Mouse (Mus musculus) kidney, postnatal 10 days (tissue): ENCODE measurements around the gene Hipk1.
A peak's percentile ranks its signal among the peaks of the same experiment; 100 is the strongest.
"Not testable (repeated sequence)": the region's sequence is repeated elsewhere in the genome, so short reads cannot be mapped to it uniquely, and the experiment has no call there.

Experiments used
- DNase-seq: peaks from one replicate; pipeline ENCODE4 v3.0.0; 2021; ENCODE audit warnings: mixed read lengths

Gene Hipk1

GRCm38 (mm10) chr3:103791230-103792110, at the start of gene Hipk1:
TSS of gene Hipk1 (minus strand) at chr3:103791563.
- DNase-seq: peak; percentile 96

- not testable (repeated sequence) for DNase-seq
Observed at GRCm38 (mm10) chr3:103840946-103841345, 49.6 kb upstream of the Hipk1 start.

- not testable (repeated sequence) for DNase-seq
Observed at GRCm38 (mm10) chr3:103840195-103840594, 48.8 kb upstream of the Hipk1 start.

GRCm38 (mm10) chr3:103839711-103840110, 48.3 kb upstream of the Hipk1 start:
- DNase-seq: no peak

- no peak for DNase-seq
Observed at GRCm38 (mm10) chr3:103836453-103836852, 45.1 kb upstream of the Hipk1 start.

GRCm38 (mm10) chr3:103835951-103836310, 44.6 kb upstream of the Hipk1 start:
- no peak for DNase-seq

- no peak for DNase-seq
Observed at GRCm38 (mm10) chr3:103835272-103835950, 44.0 kb upstream of the Hipk1 start.

- DNase-seq: no peak
Observed at GRCm38 (mm10) chr3:103834001-103834400, 42.6 kb upstream of the Hipk1 start.

- no peak for DNase-seq
Observed at GRCm38 (mm10) chr3:103832426-103832825, 41.1 kb upstream of the Hipk1 start, which contains the start of gene Bcl2l15. TSS of gene Bcl2l15 (plus strand) at chr3:103832601.

GRCm38 (mm10) chr3:103831146-103831545, 39.8 kb upstream of the Hipk1 start:
- DNase-seq: no peak

GRCm38 (mm10) chr3:103830681-103831080, 39.3 kb upstream of the Hipk1 start:
- DNase-seq: not testable (repeated sequence)

GRCm38 (mm10) chr3:103829036-103829435, 37.7 kb upstream of the Hipk1 start:
- DNase-seq: no peak

- DNase-seq: no peak
Observed at GRCm38 (mm10) chr3:103827548-103827947, 36.2 kb upstream of the Hipk1 start.

GRCm38 (mm10) chr3:103810967-103811366, 19.6 kb upstream of the Hipk1 start:
- no peak for DNase-seq

- no peak for DNase-seq
Observed at GRCm38 (mm10) chr3:103809799-103810150, 18.4 kb upstream of the Hipk1 start.

- peak; percentile 95 for DNase-seq
Observed at GRCm38 (mm10) chr3:103808891-103809798, 17.8 kb upstream of the Hipk1 start, which contains the start of the genes Dclre1b, Ap4b1 and Gm43064. TSS of gene Dclre1b (minus strand) at chr3:103809444. TSS of gene Ap4b1 (plus strand) at chr3:103809520. TSS of gene Gm43064 (plus strand) at chr3:103809573.

- no peak for DNase-seq
Observed at GRCm38 (mm10) chr3:103805671-103806070, 14.3 kb upstream of the Hipk1 start.

GRCm38 (mm10) chr3:103802861-103803260, 11.5 kb upstream of the Hipk1 start:
- DNase-seq: peak; percentile 44

- peak; percentile 79 for DNase-seq
Observed at GRCm38 (mm10) chr3:103801631-103802531, 10.5 kb upstream of the Hipk1 start.

GRCm38 (mm10) chr3:103799507-103799906, 8.1 kb upstream of the Hipk1 start:
- no peak for DNase-seq

- no peak for DNase-seq
Observed at GRCm38 (mm10) chr3:103796389-103796788, 5.0 kb upstream of the Hipk1 start.

GRCm38 (mm10) chr3:103792566-103792965, 1.2 kb upstream of the Hipk1 start:
- DNase-seq: no peak
